In the genomic region with DNA sequence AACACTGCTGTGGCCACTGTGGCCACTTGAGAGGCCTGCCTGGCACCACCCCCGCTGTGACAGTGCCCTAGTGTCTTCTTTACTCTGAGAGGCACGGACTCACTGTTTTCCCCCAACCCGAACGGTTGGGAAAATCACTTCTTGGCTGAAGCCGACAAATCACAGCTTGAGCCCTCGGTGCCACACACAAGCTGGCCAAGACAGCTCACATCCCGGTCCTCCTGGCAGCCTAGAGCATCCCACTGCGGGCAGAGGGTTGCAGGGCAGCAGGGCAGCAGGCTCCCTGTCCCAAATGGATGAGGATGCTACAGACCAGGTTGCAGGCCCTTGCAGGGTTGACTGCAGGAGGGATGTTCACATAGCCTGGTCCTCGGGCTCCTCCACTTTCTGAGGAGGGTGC, we compare ENCODE assay signal across 13 mouse cellular contexts.
"Had no signal": no experiment of that assay in that cellular context is flagged by ENCODE, and none has a peak within 500 bp of the region (broad histone marks: within the 10 kb centered on the region; RNA-seq: fewer than 3 reads in every experiment).

No protein-coding gene starts in this region.

- H3K4me3 ChIP-seq: limb, embryonic 15.5 days; liver, embryonic 12.5 days; megakaryocyte, embryonic 14.5 days had no signal

- H3K27ac ChIP-seq: kidney, postnatal 0 days; limb, embryonic 15.5 days; liver, embryonic 12.5 days; macrophage; stomach, postnatal 0 days had no signal

- DNase-seq: kidney, adult 9 months; kidney, postnatal 36 days; lung, embryonic 14.5 days; lung, postnatal 10 days; right cerebral cortex, adult 18-20 months; right cerebral cortex, postnatal 25 days; thymus, postnatal 4 days had no signal
